Mouse (Mus musculus): Measurements from ENCODE around the gene Acaa1b. TPM values are rescaled to one million over a fixed set of nuclear protein-coding genes. Genes with fewer than 3 reads are reported as not detected.
A peak's percentile ranks its signal among the peaks of the same experiment; 100 is the strongest.

The Acaa1b gene
- polyA plus RNA-seq, 1 experiment, result not detected

DNA sequence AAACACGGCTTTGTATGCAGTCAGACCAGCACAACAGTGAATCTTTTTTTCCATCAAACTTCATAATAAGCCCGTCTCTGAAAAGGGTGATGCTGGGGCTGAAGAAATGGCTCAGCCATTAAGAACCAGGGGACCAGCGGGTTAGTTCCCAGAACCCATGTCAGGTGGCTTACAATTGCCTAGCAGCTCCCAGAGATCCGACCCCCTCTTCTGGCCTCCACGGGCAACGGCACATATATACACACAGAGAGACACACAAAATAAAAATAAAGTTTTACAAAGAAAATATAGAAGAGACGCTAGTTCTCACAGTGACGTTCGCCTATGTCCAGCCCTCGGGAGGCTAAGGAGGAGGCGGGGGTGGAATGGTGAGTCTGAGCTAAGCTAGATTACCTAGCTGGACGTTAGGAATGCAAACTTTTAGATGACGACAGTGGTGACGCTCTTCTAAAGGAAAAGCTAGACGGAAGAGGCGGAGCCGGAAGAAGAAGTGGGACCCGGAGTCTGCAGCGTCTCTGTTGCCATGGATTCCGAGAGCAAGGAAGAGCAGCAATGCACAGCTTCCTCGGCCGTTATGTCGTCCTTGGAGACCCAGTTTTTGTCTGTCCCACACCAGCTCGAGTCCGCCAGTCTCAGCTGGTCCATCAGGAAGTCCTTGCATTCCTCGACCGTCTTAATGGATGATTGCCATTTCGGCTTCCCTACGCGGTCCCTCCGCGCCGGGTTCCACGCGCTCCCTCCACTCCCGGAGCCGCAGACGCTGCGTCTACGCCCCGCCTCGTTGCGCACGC, 54.7 kb downstream of the Acaa1b start, which contains the start of gene Dlec1:
TSS of gene Dlec1 (plus strand) at position 487 of the 791 bp plus-strand sequence.
- Histone ChIP-seq H3K27ac (ENCODE audit: insufficient read depth, low read depth, low read length) (no peak within 1 kb of the TSS), H3K4me3 (ENCODE audit: insufficient read depth, low read depth, low read length) (peak within 1 kb of the TSS; percentile 87), H3K4me1 (ENCODE audit: control insufficient read depth, insufficient read depth, low read length) (no peaks in the 10 kb centered on the region; the same call in 1 of the 2 replicates)
- 1% methylated on average over 44 of the region's 44 CpGs for WGBS
- TF ChIP-seq POLR2A (IDR thresholded peaks at IDR 0.05; ENCODE audit: insufficient read depth, low read depth, low read length) (peak; percentile 26; the same call in 1 of the 2 replicates), CTCF (IDR thresholded peaks at IDR 0.05; ENCODE audit: insufficient read depth, low read depth, low read length) (no peak)

DNA sequence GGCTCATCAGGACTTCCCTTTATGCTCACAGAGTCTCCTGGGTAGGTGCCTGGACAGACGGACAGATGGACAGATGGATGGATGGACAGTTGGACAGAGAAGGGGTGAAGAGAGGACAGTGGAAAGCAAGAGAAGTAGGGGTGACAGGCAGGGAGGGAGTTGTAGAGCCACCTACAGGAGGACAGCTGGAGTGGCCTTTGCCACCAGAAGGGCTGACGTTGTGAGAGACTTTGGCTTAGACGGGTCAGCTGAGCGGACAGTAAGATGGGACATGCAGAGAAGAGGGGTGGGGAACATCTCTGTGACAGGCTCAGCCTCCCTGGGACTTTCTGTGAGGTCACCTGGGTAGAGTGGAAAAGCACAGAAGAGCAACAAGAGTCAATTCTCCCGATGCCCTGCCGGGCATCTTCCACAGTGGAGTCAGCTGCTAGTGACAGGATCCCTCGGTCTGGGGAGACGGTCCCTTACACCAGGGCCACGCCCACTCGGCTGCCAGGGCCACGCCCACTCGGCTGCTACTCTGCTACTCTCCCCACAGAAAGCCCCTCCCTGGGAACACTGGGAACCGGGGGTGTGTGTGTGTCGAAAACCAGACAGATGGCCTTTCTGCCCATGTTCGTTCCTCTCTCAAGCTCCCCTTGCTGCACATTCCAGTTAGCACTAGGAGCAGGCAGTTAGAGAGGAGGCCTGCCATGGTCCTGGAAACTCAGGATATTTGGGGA, 56.6 kb downstream of the Acaa1b start:
- Histone ChIP-seq H3K27ac (ENCODE audit: insufficient read depth, low read depth, low read length) (no peak overlapping the region), H3K4me1 (ENCODE audit: control insufficient read depth, insufficient read depth, low read length) (no peaks in the 10 kb centered on the region; the same call in 1 of the 2 replicates), H3K4me3 (ENCODE audit: insufficient read depth, low read depth, low read length) (no peak overlapping the region)
- WGBS, result 16% methylated on average over 15 of the region's 15 CpGs
- no peak for TF ChIP-seq CTCF (IDR thresholded peaks at IDR 0.05; ENCODE audit: insufficient read depth, low read depth, low read length)
- no peak for TF ChIP-seq POLR2A (IDR thresholded peaks at IDR 0.05; ENCODE audit: insufficient read depth, low read depth, low read length)

Other genes starting within 250 kb of the Acaa1b start
- not detected in 2 replicates for gene Ctdspl, start 230.6 kb downstream of the Acaa1b start, polyA plus RNA-seq (2012; ENCODE audit: insufficient read depth, insufficient read length, low replicate concordance, missing spikeins)
- not detected in 2 replicates for gene Vill, start 104.3 kb downstream of the Acaa1b start, polyA plus RNA-seq (2012; ENCODE audit: insufficient read depth, insufficient read length, low replicate concordance, missing spikeins)
- gene Plcd1, start 63.6 kb downstream of the Acaa1b start, polyA plus RNA-seq (2012; ENCODE audit: insufficient read depth, insufficient read length, low replicate concordance, missing spikeins), result not detected in 2 replicates
- not detected in 2 replicates for gene Dlec1, start 54.6 kb downstream of the Acaa1b start, polyA plus RNA-seq (2012; ENCODE audit: insufficient read depth, insufficient read length, low replicate concordance, missing spikeins)
- not detected in 2 replicates for gene Gm47289, start 2.1 kb upstream of the Acaa1b start, polyA plus RNA-seq (2012; ENCODE audit: insufficient read depth, insufficient read length, low replicate concordance, missing spikeins)
- gene Slc22a13, start 52.0 kb upstream of the Acaa1b start, polyA plus RNA-seq (2012; ENCODE audit: insufficient read depth, insufficient read length, low replicate concordance, missing spikeins), result not detected in 2 replicates
- gene Oxsr1, start 165.3 kb upstream of the Acaa1b start, polyA plus RNA-seq (2012; ENCODE audit: insufficient read depth, insufficient read length, low replicate concordance, missing spikeins), result not detected in 2 replicates
- gene Acaa1a, start 182.6 kb upstream of the Acaa1b start, polyA plus RNA-seq (2012; ENCODE audit: insufficient read depth, insufficient read length, low replicate concordance, missing spikeins), result not detected in 2 replicates
- gene Myd88, start 184.3 kb upstream of the Acaa1b start, polyA plus RNA-seq (2012; ENCODE audit: insufficient read depth, insufficient read length, low replicate concordance, missing spikeins), result not detected in 2 replicates
- gene Xylb, start 200.3 kb upstream of the Acaa1b start, polyA plus RNA-seq (2012; ENCODE audit: insufficient read depth, insufficient read length, low replicate concordance, missing spikeins), result not detected in 2 replicates
- gene Slc22a14, start 208.5 kb upstream of the Acaa1b start, polyA plus RNA-seq (2012; ENCODE audit: insufficient read depth, insufficient read length, low replicate concordance, missing spikeins), result not detected in 2 replicates
- not detected in 2 replicates for gene Acvr2b, start 245.0 kb upstream of the Acaa1b start, polyA plus RNA-seq (2012; ENCODE audit: insufficient read depth, insufficient read length, low replicate concordance, missing spikeins)

All from olfactory bulb, adult 2 months (tissue).